Mouse (Mus musculus) embryonic facial prominence, embryonic 14.5 days (tissue): ENCODE measurements around the gene Cntnap2. TPM values are rescaled to one million over a fixed set of nuclear protein-coding genes. Genes with fewer than 3 reads are reported as not detected.
A peak's percentile ranks its signal among the peaks of the same experiment; 100 is the strongest.

Source experiments
- ATAC-seq: fragments of 200-750 bp; cut with Nextera tagmentation; 2 replicates; pipeline ENCODE4 v1.8.0; 2017; ENCODE audit warnings: low read depth, moderate number of reproducible peaks, moderate TSS enrichment
- DNase-seq: peaks from one replicate; pipeline ENCODE4 v3.0.0-alpha.2; 2015; ENCODE audit warnings: low spot score
- H3K27ac ChIP-seq: fragments of 300-500 bp; sonication (generic); replicated peaks from 2 replicates; pipeline ENCODE4 v1.5.1; 2014; ENCODE audit warnings: low read depth, mild to moderate bottlenecking, low read length, moderate library complexity
- H3K27me3 ChIP-seq: fragments of 300-500 bp; sonication (generic); replicated peaks from 2 replicates; pipeline ENCODE4 v1.6.1; 2014; ENCODE audit warnings: low read length; ENCODE audit not compliant: control insufficient read depth, insufficient read depth
- H3K36me3 ChIP-seq: fragments of 300-500 bp; sonication (generic); 2 replicates; pipeline ENCODE4 v1.6.1; 2014; ENCODE audit warnings: low read length, mixed read lengths; ENCODE audit not compliant: control insufficient read depth, insufficient read depth
- H3K4me1 ChIP-seq: fragments of 300-500 bp; sonication (generic); 2 replicates; pipeline ENCODE4 v1.6.1; 2014; ENCODE audit warnings: antibody characterized with exemption, low read length; ENCODE audit not compliant: control insufficient read depth, insufficient read depth
- H3K4me2 ChIP-seq: fragments of 300-500 bp; sonication (generic); 2 replicates; pipeline ENCODE4 v1.6.1; 2014; ENCODE audit warnings: low read depth, mild to moderate bottlenecking, low read length, moderate library complexity, mixed read lengths
- H3K4me3 ChIP-seq: fragments of 300-500 bp; sonication (generic); 2 replicates; pipeline ENCODE4 v1.5.1; 2014; ENCODE audit warnings: low read depth, mild to moderate bottlenecking, low read length
- H3K9ac ChIP-seq: fragments of 300-500 bp; sonication (generic); 2 replicates; pipeline ENCODE4 v1.6.1; 2014; ENCODE audit warnings: low read depth, mild to moderate bottlenecking, low read length, moderate library complexity, mixed read lengths
- H3K9me3 ChIP-seq: fragments of 300-500 bp; sonication (generic); 2 replicates; pipeline ENCODE4 v1.6.1; 2016; ENCODE audit warnings: low read length; ENCODE audit not compliant: control insufficient read depth
- WGBS: fragments of 180-500 bp; shearing (Covaris S2); extraction: QIAGEN DNeasy Blood & Tissue Kit; methylation state at CpG from one replicate; pipeline ENCODE4 v1.1.7; 2014; 5-methylcytosine and 5-hydroxymethylcytosine counted together
- polyA plus RNA-seq: library from polyadenylated mRNA; unstranded; fragments of >200 nt; fragmentation: Nextera tagmentation; extraction: Ambion mirVana; gene quantifications from 2 replicates; pipeline ENCODE4 v1.2.1, GENCODE M21; 2014

Cntnap2 gene
- polyA plus RNA-seq, 1 experiment from 2014 or later, result 2.3 TPM

GRCm38 (mm10) chr6:47287722-47288121, 2228.6 kb downstream of the Cntnap2 start:
- Histone ChIP-seq H3K36me3 (no peaks in the 10 kb centered on the region), H3K27me3 (no peaks in the 10 kb centered on the region), H3K4me2 (no peak overlapping the region), H3K9ac (no peak overlapping the region), H3K9me3 (no peaks in the 10 kb centered on the region), H3K4me1 (no peaks in the 10 kb centered on the region), H3K4me3 (no peak overlapping the region), H3K27ac (no peak overlapping the region)
- ATAC-seq, result no peak
- no peak for DNase-seq
- WGBS, result 59% methylated on average over 1 of the region's 1 CpGs

GRCm38 (mm10) chr6:47291973-47292372, 2232.8 kb downstream of the Cntnap2 start:
- no peak for DNase-seq
- ATAC-seq, result no peak
- H3K4me3 ChIP-seq, result no peak overlapping the region

DNA sequence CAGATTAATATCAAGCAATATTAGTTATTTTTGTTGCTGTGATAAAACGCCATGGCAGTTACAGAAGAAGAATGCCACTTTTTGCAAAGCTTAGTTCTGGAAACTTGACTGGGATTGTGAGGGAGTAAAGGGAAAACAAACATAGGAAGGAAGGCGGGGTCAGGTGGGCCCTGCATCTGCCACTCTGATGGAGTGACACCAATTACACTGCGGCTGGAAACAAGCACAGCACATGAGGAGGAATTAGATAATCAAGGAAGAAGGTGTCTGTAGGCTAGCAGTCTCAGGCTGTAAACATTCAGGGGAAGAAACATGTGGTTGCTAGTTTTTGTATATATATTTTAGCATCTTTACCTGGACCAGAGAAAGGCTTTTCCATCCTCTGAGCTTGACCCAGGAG, 2233.3 kb downstream of the Cntnap2 start:
- H3K4me3 ChIP-seq, result no peak overlapping the region
- no peak overlapping the region for H3K4me2 ChIP-seq
- H3K27ac ChIP-seq, result no peak overlapping the region
- no peak overlapping the region for H3K9ac ChIP-seq
- no peaks in the 10 kb centered on the region for H3K4me1 ChIP-seq
- H3K27me3 ChIP-seq, result no peaks in the 10 kb centered on the region
- H3K36me3 ChIP-seq, result no peaks in the 10 kb centered on the region
- WGBS, result 65% methylated on average over 3 of the region's 3 CpGs
- ATAC-seq, result no peak
- H3K9me3 ChIP-seq, result no peaks in the 10 kb centered on the region
- DNase-seq, result no peak

More at GRCm38 (mm10) chr6:47291973-47292372, 2232.8 kb downstream of the Cntnap2 start:
- Histone ChIP-seq H3K9me3 (no peaks in the 10 kb centered on the region), H3K4me2 (no peak overlapping the region), H3K9ac (no peak overlapping the region), H3K36me3 (no peaks in the 10 kb centered on the region), H3K27ac (no peak overlapping the region), H3K27me3 (no peaks in the 10 kb centered on the region), H3K4me1 (no peaks in the 10 kb centered on the region)

- WGBS, result 23% methylated on average over 1 of the region's 1 CpGs
- no peak for ATAC-seq
Observed at GRCm38 (mm10) chr6:47294433-47294832, 2235.3 kb downstream of the Cntnap2 start.

GRCm38 (mm10) chr6:47304848-47305490, 2245.8 kb downstream of the Cntnap2 start:
- H3K27me3 ChIP-seq, result no peaks in the 10 kb centered on the region
- H3K9me3 ChIP-seq, result no peaks in the 10 kb centered on the region
- peak overlapping the region; percentile 28 for H3K4me2 ChIP-seq
- WGBS, result 26% methylated on average over 11 of the region's 11 CpGs
- peaks cover 10% of the 10 kb centered on the region; the same call in 1 of the 2 replicates for H3K4me1 ChIP-seq
- H3K4me3 ChIP-seq, result no peak overlapping the region
- peak overlapping the region; percentile 59 for H3K27ac ChIP-seq
- H3K9ac ChIP-seq, result no peak overlapping the region
- ATAC-seq, result peak; percentile 87
- no peaks in the 10 kb centered on the region for H3K36me3 ChIP-seq
- DNase-seq, result peak; percentile 90

More at GRCm38 (mm10) chr6:47294433-47294832, 2235.3 kb downstream of the Cntnap2 start:
- no peak overlapping the region for H3K4me2 ChIP-seq
- H3K4me1 ChIP-seq, result no peaks in the 10 kb centered on the region
- no peaks in the 10 kb centered on the region for H3K36me3 ChIP-seq
- no peak for DNase-seq
- no peaks in the 10 kb centered on the region for H3K27me3 ChIP-seq
- no peak overlapping the region for H3K27ac ChIP-seq
- no peak overlapping the region for H3K9ac ChIP-seq
- no peaks in the 10 kb centered on the region for H3K9me3 ChIP-seq
- no peak overlapping the region for H3K4me3 ChIP-seq

DNA sequence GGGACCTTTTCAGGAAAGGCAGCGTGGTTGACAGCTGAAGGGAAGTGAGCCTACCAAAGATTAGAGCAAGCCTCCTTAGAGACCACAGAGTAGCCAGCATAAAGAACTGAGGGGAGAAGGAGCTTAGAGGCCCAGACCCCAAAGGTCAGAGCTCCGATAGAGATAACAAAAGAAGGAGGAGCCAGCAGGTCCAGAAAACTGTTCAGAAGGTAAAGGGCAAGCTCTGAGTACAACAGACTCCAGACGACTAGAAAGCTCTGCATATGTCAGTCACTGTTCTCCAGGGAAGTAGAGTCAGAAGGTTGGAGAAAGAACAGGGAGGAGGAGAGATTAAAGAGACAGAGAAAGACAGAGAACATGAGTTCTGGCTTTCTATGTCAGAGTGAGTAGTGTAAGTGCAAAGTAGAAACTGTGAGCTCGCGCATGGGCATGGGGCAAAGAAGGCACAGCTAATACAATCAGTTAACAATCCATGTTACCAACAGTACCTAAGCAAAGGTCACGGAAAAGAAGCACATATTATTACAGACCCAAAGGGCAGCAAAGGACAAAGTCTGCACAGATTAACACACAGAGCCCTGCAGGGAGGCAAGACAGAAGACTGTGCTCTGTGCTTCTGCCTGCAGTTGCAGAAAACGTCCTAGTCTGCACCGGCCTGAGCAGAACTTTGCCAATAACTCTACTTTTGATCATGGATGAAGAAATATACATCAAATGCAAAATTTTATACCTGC, 2247.1 kb downstream of the Cntnap2 start:
- Histone ChIP-seq H3K9me3 (no peaks in the 10 kb centered on the region), H3K27ac (no peak overlapping the region), H3K4me2 (no peak overlapping the region), H3K36me3 (no peaks in the 10 kb centered on the region), H3K27me3 (no peaks in the 10 kb centered on the region), H3K4me1 (peaks cover 10% of the 10 kb centered on the region; the same call in 1 of the 2 replicates), H3K9ac (no peak overlapping the region), H3K4me3 (no peak overlapping the region)
- ATAC-seq (no peak), DNase-seq (no peak)
- 66% methylated on average over 8 of the region's 8 CpGs for WGBS

- no peak for ATAC-seq
- no peak overlapping the region for H3K27ac ChIP-seq
- H3K27me3 ChIP-seq, result no peaks in the 10 kb centered on the region
- peaks cover 10% of the 10 kb centered on the region; the same call in 1 of the 2 replicates for H3K4me1 ChIP-seq
- WGBS, result 78% methylated on average over 12 of the region's 12 CpGs
- no peak for DNase-seq
- H3K9ac ChIP-seq, result no peak overlapping the region
- H3K4me3 ChIP-seq, result no peak overlapping the region
- no peaks in the 10 kb centered on the region for H3K9me3 ChIP-seq
- no peak overlapping the region for H3K4me2 ChIP-seq
- H3K36me3 ChIP-seq, result no peaks in the 10 kb centered on the region
Observed at GRCm38 (mm10) chr6:47306954-47307353, 2247.8 kb downstream of the Cntnap2 start.

DNA sequence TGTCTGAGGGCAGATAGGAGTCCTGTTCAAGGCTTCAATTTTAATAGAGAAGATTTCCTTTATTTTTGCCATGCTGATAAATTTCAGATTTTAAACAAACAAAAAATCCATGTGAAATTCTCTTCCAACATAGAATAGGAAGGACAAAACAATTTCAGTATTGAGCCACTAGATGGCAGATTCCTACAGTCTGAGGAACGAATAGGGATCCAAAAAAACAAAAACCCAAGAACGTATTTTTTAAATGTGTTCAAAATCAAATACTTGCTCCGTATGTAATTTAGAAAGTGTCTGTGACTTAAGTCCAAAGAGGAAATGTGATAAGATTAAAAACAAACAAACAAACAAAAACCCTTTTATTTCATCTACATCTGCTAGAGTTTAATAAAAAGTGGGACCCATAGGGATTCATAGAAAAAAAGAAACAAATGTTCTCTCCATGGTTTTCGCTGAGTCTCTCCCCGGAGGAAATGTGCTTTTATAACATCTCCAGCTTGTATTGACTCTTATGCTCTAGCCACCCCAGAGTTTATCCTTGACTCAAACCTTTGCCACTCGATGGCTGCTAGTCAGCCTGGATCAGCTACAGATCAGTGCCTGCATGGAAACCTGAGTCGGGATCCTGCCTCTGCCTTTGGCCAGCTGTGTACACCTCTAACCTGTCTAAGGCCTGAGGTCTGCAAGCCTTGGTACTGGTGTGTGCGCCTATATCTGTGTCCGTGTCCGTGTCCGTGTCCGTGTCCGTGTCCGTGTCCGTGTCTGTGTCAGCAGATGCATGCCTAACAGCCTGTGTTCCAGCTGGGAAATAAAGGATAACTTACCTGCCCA, 2255.6 kb downstream of the Cntnap2 start:
- H3K4me2 ChIP-seq, result peak overlapping the region; percentile 50
- peak; percentile 73 for DNase-seq
- H3K36me3 ChIP-seq, result no peaks in the 10 kb centered on the region
- H3K9ac ChIP-seq, result 0 out of 2 replicates have a peak overlapping the region, but pooled peaks have one; percentile 30
- peak overlapping the region; percentile 28 for H3K4me3 ChIP-seq
- H3K9me3 ChIP-seq, result no peaks in the 10 kb centered on the region
- 46% methylated on average over 15 of the region's 15 CpGs for WGBS
- peak overlapping the region; percentile 77 for H3K27ac ChIP-seq
- H3K27me3 ChIP-seq, result no peaks in the 10 kb centered on the region
- no peak; the same call in 1 of the 2 replicates for ATAC-seq
- peaks cover 15% of the 10 kb centered on the region for H3K4me1 ChIP-seq
